ENCODE assay signal across 7 mouse cellular contexts in the genomic region with DNA sequence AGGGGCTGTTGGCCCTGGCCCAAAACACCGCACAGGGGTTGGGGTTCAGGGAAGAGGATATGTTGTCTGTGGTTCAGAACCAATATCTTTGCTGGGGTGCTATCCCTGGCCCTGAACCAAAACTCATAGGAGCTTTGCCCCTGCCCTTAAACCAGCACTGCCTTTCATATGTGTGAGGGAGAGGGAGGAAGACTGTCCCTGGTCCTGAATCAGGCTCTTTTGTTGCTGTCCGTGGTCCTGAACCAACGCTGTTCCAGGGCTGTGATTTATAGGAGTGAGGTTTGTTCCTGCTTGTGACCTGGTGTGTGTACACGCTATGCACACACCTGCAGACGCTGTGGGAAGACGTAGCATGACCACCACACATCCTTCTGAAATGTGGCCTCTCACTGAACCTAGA.
A peak's percentile ranks its signal among the peaks of the same experiment; 100 is the strongest.
DNase-seq lines count a peak whose midpoint lies in the region; ATAC-seq and TF ChIP-seq lines count a peak whose summit lies in the region.

No protein-coding gene starts in this region.

- no peaks in the 10 kb centered on the region for H3K36me3 ChIP-seq in G1E (replicated peaks)
- H3K36me3 ChIP-seq in kidney, adult 2 months (ENCODE audit: control insufficient read depth, insufficient read depth, low read length): no peaks in the 10 kb centered on the region

- no peak for TF ChIP-seq POLR2A in kidney, adult 2 months (IDR thresholded peaks at IDR 0.05; ENCODE audit: low read depth, low read length)

- DNase-seq in G1E (ENCODE audit: low spot score): no peak
- DNase-seq in ZHBTc4 (ENCODE audit: low read depth, low spot score): peak; percentile 79
- peak; percentile 61 for DNase-seq in gastrocnemius, adult 2 months
- peak; percentile 46 for DNase-seq in kidney, adult 2 months
- DNase-seq in lung, postnatal 10 days: peak; percentile 67
- no peak for DNase-seq in frontal cortex, adult 2 months (ENCODE audit: extremely low spot score in 1 of 2, low spot score in 1 of 2)

- 27% methylated on average over 6 of the region's 6 CpGs for WGBS in kidney, adult 2 months

- intact Hi-C loops in gastrocnemius, adult 2 months (cut with DNase I): loop anchor here (10.0 kb wide), 1 partner anchor 120 kb away; no protein-coding TSS in a partner anchor

- H3K9me3 ChIP-seq in G1E (replicated peaks): peaks cover 90% of the 10 kb centered on the region

- peak; percentile 22; the same call in 1 of the 2 replicates for ATAC-seq in G1E (ENCODE audit: extremely low read depth, insufficient number of reproducible peaks, low FRiP score, poor library complexity, severe bottlenecking)
- no peak for ATAC-seq in erythroblast, adult 5-6 weeks (replicated peaks; ENCODE audit: low FRiP score, poor library complexity, severe bottlenecking)

- no peak for TF ChIP-seq CTCF in G1E (IDR thresholded peaks at IDR 0.05; ENCODE audit: low read depth, low read length)
- no peak for TF ChIP-seq CTCF in gastrocnemius, adult 2 months (IDR thresholded peaks at IDR 0.05)
- TF ChIP-seq CTCF in kidney, adult 2 months (conservative IDR thresholded peaks at IDR 0.05; ENCODE audit: insufficient read depth, insufficient read length, low read depth, low read length): no peak

- no peaks in the 10 kb centered on the region for H3K27me3 ChIP-seq in G1E (ENCODE audit: insufficient read depth, low read length)
- H3K27me3 ChIP-seq in kidney, adult 2 months (replicated peaks; ENCODE audit: control insufficient read depth, insufficient read depth, low read length): no peaks in the 10 kb centered on the region

- no peak overlapping the region for H3K4me3 ChIP-seq in G1E (ENCODE audit: low read depth, low read length)
- no peak overlapping the region for H3K4me3 ChIP-seq in gastrocnemius, adult 2 months
- no peak overlapping the region for H3K4me3 ChIP-seq in kidney, adult 2 months (ENCODE audit: insufficient read depth, low read depth, low read length)

- no peak overlapping the region for H3K27ac ChIP-seq in gastrocnemius, adult 2 months
- H3K27ac ChIP-seq in kidney, adult 2 months (ENCODE audit: insufficient read depth, low read depth, low read length): no peak overlapping the region

- no peaks in the 10 kb centered on the region for H3K4me1 ChIP-seq in G1E (ENCODE audit: insufficient read depth, low read depth, low read length)
- no peaks in the 10 kb centered on the region for H3K4me1 ChIP-seq in kidney, adult 2 months (ENCODE audit: control insufficient read depth, insufficient read depth, low read length)

Comparison
In these comparisons a context has a peak if more than half of its experiments do, and no peak if none do; other contexts are left out.
1. DNase-seq: peak in ZHBTc4 (single experiment), gastrocnemius, adult 2 months (single experiment), kidney, adult 2 months (single experiment) and lung, postnatal 10 days (single experiment); none in G1E (single experiment) and frontal cortex, adult 2 months (0 of 2).